Mouse (Mus musculus): ENCODE measurements around the gene Dicer1.

Dicer1 gene

GRCm38 (mm10) chr12:104751331-104751813, 380 bp downstream of the Dicer1 start:
- ChIA-PET CTCF (interaction anchor here (0.9 to 1.2 kb wide), 6 partner anchors 10 to 185 kb away, joined by 3 to 4 read pairs (median 4); no protein-coding TSS in a partner anchor), POLR2A (interaction anchor here (0.6 to 2.2 kb wide), 17 partner anchors 8 to 317 kb away, joined by 3 to 39 read pairs (median 4); no protein-coding TSS in a partner anchor)

- CTCF ChIA-PET: no interaction called here
- POLR2A ChIA-PET: interaction anchor here in 3 of 4 experiments (0.5 to 9.6 kb wide), 5 partner anchors 9 to 276 kb away, joined by 3 to 65 read pairs (median 5); partner anchors contain the start of gene Gsc (in 1 of the 3)
Measured at GRCm38 (mm10) chr12:104748946-104749345, 2.8 kb downstream of the Dicer1 start.

- CTCF ChIA-PET: no interaction called here
- POLR2A ChIA-PET: interaction anchor here in 1 of 4 experiments (0.8 to 9.6 kb wide), 5 partner anchors 8 to 663 kb away, joined by 3 to 65 read pairs (median 4); no protein-coding TSS in a partner anchor
Measured at GRCm38 (mm10) chr12:104747252-104747651, 4.5 kb downstream of the Dicer1 start.

GRCm38 (mm10) chr12:104746601-104747000, 5.2 kb downstream of the Dicer1 start:
- POLR2A ChIA-PET: interaction anchor here in 1 of 4 experiments (0.8 to 9.6 kb wide), 3 partner anchors 11 to 664 kb away, joined by 3 to 65 read pairs (median 4); no protein-coding TSS in a partner anchor

GRCm38 (mm10) chr12:104743687-104744086, 8.1 kb downstream of the Dicer1 start:
- POLR2A ChIA-PET: interaction anchor here in 2 of 4 experiments (0.8 to 9.6 kb wide), 2 partner anchors 14 to 15 kb away, joined by 3 to 65 read pairs; no protein-coding TSS in a partner anchor

More at GRCm38 (mm10) chr12:104746601-104747000, 5.2 kb downstream of the Dicer1 start:
- CTCF ChIA-PET: no interaction called here

GRCm38 (mm10) chr12:104742247-104742646, 9.5 kb downstream of the Dicer1 start:
- ChIA-PET POLR2A (interaction anchor here in 2 of 4 experiments (1.0 to 9.6 kb wide), 2 partner anchors 10 to 16 kb away, joined by 4 to 65 read pairs; partner anchors contain the start of gene Dicer1 (in 1 of the 2)), CTCF (interaction anchor here in 1 of 4 experiments (2.0 kb wide), 1 partner anchor 197 kb away, joined by 5 read pairs; no protein-coding TSS in a partner anchor)

More at GRCm38 (mm10) chr12:104743687-104744086, 8.1 kb downstream of the Dicer1 start:
- CTCF ChIA-PET: interaction anchor here in 1 of 4 experiments (0.5 kb wide), 1 partner anchor 53 kb away, joined by 3 read pairs; no protein-coding TSS in a partner anchor

- CTCF ChIA-PET: interaction anchor here in 1 of 4 experiments (1.3 to 2.0 kb wide), 2 partner anchors 199 kb away, joined by 3 to 5 read pairs; no protein-coding TSS in a partner anchor
- POLR2A ChIA-PET: interaction anchor here in 1 of 4 experiments (0.9 to 9.6 kb wide), 5 partner anchors 11 to 26 kb away, joined by 3 to 65 read pairs (median 4); no protein-coding TSS in a partner anchor
Measured at GRCm38 (mm10) chr12:104740841-104741787, 10.6 kb downstream of the Dicer1 start.

GRCm38 (mm10) chr12:104738931-104739330, 12.8 kb downstream of the Dicer1 start:
- ChIA-PET POLR2A (interaction anchor here (0.7 to 1.8 kb wide), 7 partner anchors 9 to 125 kb away, joined by 3 to 8 read pairs (median 3); no protein-coding TSS in a partner anchor), CTCF (no interaction called here)

- POLR2A ChIA-PET: interaction anchor here in 3 of 4 experiments (0.7 to 1.8 kb wide), 7 partner anchors 9 to 125 kb away, joined by 3 to 8 read pairs (median 3); no protein-coding TSS in a partner anchor
- CTCF ChIA-PET: no interaction called here
Measured at GRCm38 (mm10) chr12:104738446-104738845, 13.3 kb downstream of the Dicer1 start.

GRCm38 (mm10) chr12:104737666-104738065, 14.1 kb downstream of the Dicer1 start:
- ChIA-PET POLR2A (interaction anchor here in 2 of 4 experiments (0.9 to 1.2 kb wide), 4 partner anchors 10 to 40 kb away, joined by 3 to 4 read pairs (median 3); no protein-coding TSS in a partner anchor), CTCF (no interaction called here)

GRCm38 (mm10) chr12:104735993-104736395, 15.8 kb downstream of the Dicer1 start:
- ChIA-PET POLR2A (interaction anchor here in 1 of 4 experiments (0.6 kb wide), 1 partner anchor 160 kb away, joined by 3 read pairs; no protein-coding TSS in a partner anchor), CTCF (no interaction called here)

GRCm38 (mm10) chr12:104733165-104733564, 18.6 kb downstream of the Dicer1 start:
- POLR2A ChIA-PET: interaction anchor here in 1 of 4 experiments (0.7 to 1.7 kb wide), 2 partner anchors 11 to 19 kb away, joined by 3 to 5 read pairs; partner anchors contain the start of gene Dicer1
- CTCF ChIA-PET: no interaction called here

- CTCF ChIA-PET: no interaction called here
- POLR2A ChIA-PET: interaction anchor here in 3 of 4 experiments (0.6 to 1.7 kb wide), 3 partner anchors 20 to 208 kb away, joined by 3 to 5 read pairs (median 3); partner anchors contain the start of gene Dicer1 (in 2 of the 3)
Measured at GRCm38 (mm10) chr12:104731782-104732181, 20.0 kb downstream of the Dicer1 start.

GRCm38 (mm10) chr12:104726436-104726835, 25.3 kb downstream of the Dicer1 start:
- POLR2A ChIA-PET: interaction anchor here in 2 of 4 experiments (0.8 to 1.3 kb wide), 3 partner anchors 8 to 28 kb away, joined by 3 read pairs; no protein-coding TSS in a partner anchor
- CTCF ChIA-PET: interaction anchor here in 2 of 4 experiments (0.6 to 1.5 kb wide), 2 partner anchors 210 to 1043 kb away, joined by 3 read pairs; no protein-coding TSS in a partner anchor

- CTCF ChIA-PET: interaction anchor here in 2 of 4 experiments (0.5 to 0.8 kb wide), 2 partner anchors 122 to 1228 kb away, joined by 3 to 9 read pairs; no protein-coding TSS in a partner anchor
- POLR2A ChIA-PET: interaction anchor here in 3 of 4 experiments (0.6 to 1.1 kb wide), 4 partner anchors 8 to 173 kb away, joined by 3 read pairs; no protein-coding TSS in a partner anchor
Measured at GRCm38 (mm10) chr12:104722056-104722455, 29.7 kb downstream of the Dicer1 start.

GRCm38 (mm10) chr12:104721011-104721410, 30.7 kb downstream of the Dicer1 start:
- ChIA-PET CTCF (interaction anchor here in 1 of 4 experiments (0.8 kb wide), 1 partner anchor 21 kb away, joined by 3 read pairs; no protein-coding TSS in a partner anchor), POLR2A (interaction anchor here in 2 of 4 experiments (0.6 to 1.7 kb wide), 5 partner anchors 11 to 235 kb away, joined by 3 to 8 read pairs (median 5); no protein-coding TSS in a partner anchor)

GRCm38 (mm10) chr12:104718956-104719355, 32.8 kb downstream of the Dicer1 start:
- ChIA-PET CTCF (interaction anchor here in 3 of 4 experiments (0.7 to 1.6 kb wide), 6 partner anchors 19 to 1002 kb away, joined by 3 to 4 read pairs (median 3); no protein-coding TSS in a partner anchor), POLR2A (interaction anchor here in 2 of 4 experiments (0.6 to 1.2 kb wide), 7 partner anchors 8 to 216 kb away, joined by 3 to 4 read pairs (median 3); no protein-coding TSS in a partner anchor)
